Mouse (Mus musculus): ENCODE measurements around the gene Ugt1a6b. TPM values are rescaled to one million over a fixed set of nuclear protein-coding genes. Genes with fewer than 3 reads are reported as not detected.

Gene Ugt1a6b
- total RNA-seq, 1 experiment, result 0.13 TPM

DNA sequence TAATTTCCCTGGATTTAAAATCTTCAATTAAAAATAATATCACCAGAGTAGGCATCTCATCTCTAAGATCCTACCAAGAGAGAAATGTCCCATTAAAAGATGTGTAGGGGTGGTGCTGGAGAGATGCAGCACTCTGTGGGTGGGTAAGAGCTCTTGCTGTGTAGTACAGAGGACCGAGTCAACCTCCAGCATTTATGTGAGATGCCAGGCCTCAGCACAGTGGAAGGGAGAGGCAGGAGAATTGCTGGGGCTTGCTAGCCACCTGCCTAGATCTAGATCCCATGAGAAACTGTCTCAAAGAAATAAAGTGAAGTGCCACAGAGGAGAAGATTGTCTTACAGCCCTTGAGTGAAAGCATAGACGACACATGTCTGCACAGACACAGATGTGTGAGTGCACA lies 113.5 kb downstream of the Ugt1a6b start:
- in situ Hi-C loops (cut with MboI; ENCODE audit: low sequenced_read_pairs in 2 of 2, unreplicated experiment in 2 of 2), result no loop called here
- no peak overlapping the region for H3K4me3 ChIP-seq (ENCODE audit: insufficient read depth in 1 of 2, low read depth in 1 of 2, low read length in 2 of 2, poor library complexity in 1 of 2, severe bottlenecking in 1 of 2)
- TF ChIP-seq HCFC1 (IDR thresholded peaks at IDR 0.05; ENCODE audit: borderline replicate concordance, insufficient read depth, low read length) (no peak), ZC3H11A (IDR thresholded peaks at IDR 0.05; ENCODE audit: borderline replicate concordance, low read depth, low read length) (no peak), CHD2 (IDR thresholded peaks at IDR 0.05; ENCODE audit: low read depth, low read length) (no peak), ZNF384 (IDR thresholded peaks at IDR 0.05; ENCODE audit: low read depth, low read length) (no peak), MAFK (IDR thresholded peaks at IDR 0.05; ENCODE audit: insufficient read depth, low read depth, low read length) (no peak)
- no peak overlapping the region for H3K9ac ChIP-seq (ENCODE audit: insufficient read depth, low read depth, low read length, poor library complexity, severe bottlenecking)
- H3K9me3 ChIP-seq (ENCODE audit: control insufficient read depth, insufficient read depth, low read depth, low read length), result no peaks in the 10 kb centered on the region
- no peak for DNase-seq (ENCODE audit: low read depth, low spot score)
- H3K27ac ChIP-seq (ENCODE audit: insufficient read depth, low read depth, low read length, poor library complexity, severe bottlenecking), result no peak overlapping the region
- no peaks in the 10 kb centered on the region for H3K4me1 ChIP-seq (ENCODE audit: control insufficient read depth in 2 of 2, insufficient read depth in 2 of 2, low read length in 2 of 2, poor library complexity in 1 of 2)
- no peaks in the 10 kb centered on the region for H3K36me3 ChIP-seq (ENCODE audit: control insufficient read depth, insufficient read depth, low read length, poor library complexity, severe bottlenecking)

DNA sequence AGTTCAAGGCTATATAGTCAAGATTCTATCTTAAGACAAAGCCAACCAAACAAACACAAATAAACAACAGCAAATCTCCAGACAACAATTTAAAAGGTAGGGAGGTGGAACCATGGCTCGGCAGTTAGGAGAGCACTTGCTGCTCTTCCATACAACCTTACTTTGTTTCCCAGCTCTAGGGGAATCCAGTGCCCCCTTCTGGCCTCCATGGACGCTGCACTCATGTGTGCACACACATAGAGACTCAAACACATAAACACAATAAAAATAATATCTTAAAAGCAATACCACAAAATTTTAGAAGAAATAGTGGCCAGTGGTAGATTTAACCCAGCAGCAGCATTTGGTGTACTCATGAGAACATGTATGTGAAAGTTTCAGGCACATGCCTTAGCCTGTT lies 114.1 kb downstream of the Ugt1a6b start:
- TF ChIP-seq MAFK (IDR thresholded peaks at IDR 0.05; ENCODE audit: insufficient read depth, low read depth, low read length), result no peak
- TF ChIP-seq CHD2 (IDR thresholded peaks at IDR 0.05; ENCODE audit: low read depth, low read length), result no peak
- no peak for TF ChIP-seq HCFC1 (IDR thresholded peaks at IDR 0.05; ENCODE audit: borderline replicate concordance, insufficient read depth, low read length)
- TF ChIP-seq ZNF384 (IDR thresholded peaks at IDR 0.05; ENCODE audit: low read depth, low read length), result no peak
- no peak overlapping the region for H3K4me3 ChIP-seq (ENCODE audit: insufficient read depth in 1 of 2, low read depth in 1 of 2, low read length in 2 of 2, poor library complexity in 1 of 2, severe bottlenecking in 1 of 2)
- in situ Hi-C loops (cut with MboI; ENCODE audit: low sequenced_read_pairs in 2 of 2, unreplicated experiment in 2 of 2), result no loop called here
- H3K9ac ChIP-seq (ENCODE audit: insufficient read depth, low read depth, low read length, poor library complexity, severe bottlenecking), result no peak overlapping the region
- H3K36me3 ChIP-seq (ENCODE audit: control insufficient read depth, insufficient read depth, low read length, poor library complexity, severe bottlenecking), result no peaks in the 10 kb centered on the region
- H3K27ac ChIP-seq (ENCODE audit: insufficient read depth, low read depth, low read length, poor library complexity, severe bottlenecking), result no peak overlapping the region
- H3K4me1 ChIP-seq (ENCODE audit: control insufficient read depth in 2 of 2, insufficient read depth in 2 of 2, low read length in 2 of 2, poor library complexity in 1 of 2), result no peaks in the 10 kb centered on the region
- DNase-seq (ENCODE audit: low read depth, low spot score), result no peak
- no peaks in the 10 kb centered on the region for H3K9me3 ChIP-seq (ENCODE audit: control insufficient read depth, insufficient read depth, low read depth, low read length)

DNA sequence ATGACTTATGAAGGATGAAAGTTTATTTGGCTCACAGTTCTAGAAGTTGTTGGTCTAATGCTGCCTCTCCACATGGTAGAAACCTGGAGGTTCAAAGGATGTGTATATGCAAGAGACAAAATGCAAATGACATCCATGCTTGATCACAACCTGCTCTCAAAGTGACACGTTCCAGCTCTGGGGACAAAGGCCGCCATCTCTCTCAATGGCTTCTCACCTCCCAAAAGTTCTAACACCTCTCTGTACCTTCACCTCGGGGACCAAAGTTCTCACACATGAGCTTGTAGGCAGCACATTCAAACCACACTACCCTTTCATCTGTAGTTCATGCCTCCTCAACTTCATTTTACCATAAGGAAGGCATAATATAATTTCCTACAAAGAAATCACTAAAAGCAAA lies 114.5 kb downstream of the Ugt1a6b start:
- Histone ChIP-seq H3K36me3 (ENCODE audit: control insufficient read depth, insufficient read depth, low read length, poor library complexity, severe bottlenecking) (no peaks in the 10 kb centered on the region), H3K9ac (ENCODE audit: insufficient read depth, low read depth, low read length, poor library complexity, severe bottlenecking) (no peak overlapping the region), H3K9me3 (ENCODE audit: control insufficient read depth, insufficient read depth, low read depth, low read length) (no peaks in the 10 kb centered on the region), H3K4me3 (ENCODE audit: insufficient read depth in 1 of 2, low read depth in 1 of 2, low read length in 2 of 2, poor library complexity in 1 of 2, severe bottlenecking in 1 of 2) (no peak overlapping the region), H3K4me1 (ENCODE audit: control insufficient read depth in 2 of 2, insufficient read depth in 2 of 2, low read length in 2 of 2, poor library complexity in 1 of 2) (no peaks in the 10 kb centered on the region), H3K27ac (ENCODE audit: insufficient read depth, low read depth, low read length, poor library complexity, severe bottlenecking) (no peak overlapping the region)
- TF ChIP-seq MAFK (IDR thresholded peaks at IDR 0.05; ENCODE audit: insufficient read depth, low read depth, low read length) (no peak), ZNF384 (IDR thresholded peaks at IDR 0.05; ENCODE audit: low read depth, low read length) (no peak), HCFC1 (IDR thresholded peaks at IDR 0.05; ENCODE audit: borderline replicate concordance, insufficient read depth, low read length) (no peak), ZC3H11A (IDR thresholded peaks at IDR 0.05; ENCODE audit: borderline replicate concordance, low read depth, low read length) (no peak), CHD2 (IDR thresholded peaks at IDR 0.05; ENCODE audit: low read depth, low read length) (no peak)
- in situ Hi-C loops (cut with MboI; ENCODE audit: low sequenced_read_pairs in 2 of 2, unreplicated experiment in 2 of 2), result no loop called here
- DNase-seq (ENCODE audit: low read depth, low spot score), result no peak

DNA sequence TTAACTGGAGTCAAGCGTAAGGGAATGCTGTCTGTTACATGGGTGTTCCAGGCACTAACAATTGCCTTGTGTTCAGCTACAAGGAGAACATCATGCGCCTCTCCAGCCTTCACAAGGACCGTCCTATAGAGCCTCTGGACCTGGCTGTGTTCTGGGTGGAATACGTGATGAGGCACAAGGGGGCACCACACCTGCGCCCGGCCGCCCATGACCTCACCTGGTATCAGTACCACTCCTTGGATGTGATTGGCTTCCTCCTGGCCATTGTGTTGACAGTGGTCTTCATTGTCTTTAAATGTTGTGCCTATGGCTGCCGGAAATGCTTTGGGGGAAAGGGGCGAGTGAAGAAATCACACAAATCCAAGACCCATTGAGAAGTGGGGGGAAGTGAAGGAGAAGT lies 115.0 kb downstream of the Ugt1a6b start:
- no peak overlapping the region for H3K4me3 ChIP-seq (ENCODE audit: insufficient read depth in 1 of 2, low read depth in 1 of 2, low read length in 2 of 2, poor library complexity in 1 of 2, severe bottlenecking in 1 of 2)
- H3K27ac ChIP-seq (ENCODE audit: insufficient read depth, low read depth, low read length, poor library complexity, severe bottlenecking), result no peak overlapping the region
- TF ChIP-seq ZC3H11A (IDR thresholded peaks at IDR 0.05; ENCODE audit: borderline replicate concordance, low read depth, low read length) (no peak), HCFC1 (IDR thresholded peaks at IDR 0.05; ENCODE audit: borderline replicate concordance, insufficient read depth, low read length) (no peak), MAFK (IDR thresholded peaks at IDR 0.05; ENCODE audit: insufficient read depth, low read depth, low read length) (no peak), CHD2 (IDR thresholded peaks at IDR 0.05; ENCODE audit: low read depth, low read length) (no peak), ZNF384 (IDR thresholded peaks at IDR 0.05; ENCODE audit: low read depth, low read length) (no peak)
- no peaks in the 10 kb centered on the region for H3K4me1 ChIP-seq (ENCODE audit: control insufficient read depth in 2 of 2, insufficient read depth in 2 of 2, low read length in 2 of 2, poor library complexity in 1 of 2)
- H3K9ac ChIP-seq (ENCODE audit: insufficient read depth, low read depth, low read length, poor library complexity, severe bottlenecking), result no peak overlapping the region
- H3K36me3 ChIP-seq (ENCODE audit: control insufficient read depth, insufficient read depth, low read length, poor library complexity, severe bottlenecking), result no peaks in the 10 kb centered on the region
- in situ Hi-C loops (cut with MboI; ENCODE audit: low sequenced_read_pairs in 2 of 2, unreplicated experiment in 2 of 2), result no loop called here
- no peaks in the 10 kb centered on the region for H3K9me3 ChIP-seq (ENCODE audit: control insufficient read depth, insufficient read depth, low read depth, low read length)
- no peak for DNase-seq (ENCODE audit: low read depth, low spot score)

DNA sequence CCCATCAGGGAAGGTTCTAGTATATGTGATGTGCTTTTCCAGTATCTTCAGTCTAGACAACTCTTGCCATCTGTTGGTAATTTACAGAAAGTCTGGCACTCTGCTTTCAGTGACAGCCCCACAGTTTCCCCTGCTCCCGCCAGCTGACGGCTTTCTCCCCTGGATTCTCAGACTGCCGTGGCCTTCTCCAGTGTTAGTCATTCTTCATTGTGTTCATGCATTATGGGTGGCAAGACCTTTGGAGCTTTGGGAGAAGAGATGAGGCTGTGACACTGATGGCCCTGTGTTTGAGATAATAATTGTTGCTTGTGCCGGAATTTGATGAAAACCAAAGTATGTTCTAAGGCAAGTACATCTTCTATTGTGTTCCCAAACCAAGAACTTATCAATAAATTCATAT lies 115.5 kb downstream of the Ugt1a6b start:
- H3K27ac ChIP-seq (ENCODE audit: insufficient read depth, low read depth, low read length, poor library complexity, severe bottlenecking), result no peak overlapping the region
- H3K36me3 ChIP-seq (ENCODE audit: control insufficient read depth, insufficient read depth, low read length, poor library complexity, severe bottlenecking), result no peaks in the 10 kb centered on the region
- no peak for DNase-seq (ENCODE audit: low read depth, low spot score)
- no peaks in the 10 kb centered on the region for H3K4me1 ChIP-seq (ENCODE audit: control insufficient read depth in 2 of 2, insufficient read depth in 2 of 2, low read length in 2 of 2, poor library complexity in 1 of 2)
- no peak overlapping the region for H3K4me3 ChIP-seq (ENCODE audit: insufficient read depth in 1 of 2, low read depth in 1 of 2, low read length in 2 of 2, poor library complexity in 1 of 2, severe bottlenecking in 1 of 2)
- TF ChIP-seq ZC3H11A (IDR thresholded peaks at IDR 0.05; ENCODE audit: borderline replicate concordance, low read depth, low read length), result no peak
- no peak for TF ChIP-seq ZNF384 (IDR thresholded peaks at IDR 0.05; ENCODE audit: low read depth, low read length)
- no peak for TF ChIP-seq HCFC1 (IDR thresholded peaks at IDR 0.05; ENCODE audit: borderline replicate concordance, insufficient read depth, low read length)
- no peak for TF ChIP-seq MAFK (IDR thresholded peaks at IDR 0.05; ENCODE audit: insufficient read depth, low read depth, low read length)
- TF ChIP-seq CHD2 (IDR thresholded peaks at IDR 0.05; ENCODE audit: low read depth, low read length), result no peak
- no peak overlapping the region for H3K9ac ChIP-seq (ENCODE audit: insufficient read depth, low read depth, low read length, poor library complexity, severe bottlenecking)
- H3K9me3 ChIP-seq (ENCODE audit: control insufficient read depth, insufficient read depth, low read depth, low read length), result no peaks in the 10 kb centered on the region
- in situ Hi-C loops (cut with MboI; ENCODE audit: low sequenced_read_pairs in 2 of 2, unreplicated experiment in 2 of 2), result no loop called here
